Mouse (Mus musculus): ENCODE data around the gene Hcrtr2. TPM values are rescaled to one million over a fixed set of nuclear protein-coding genes. Genes with fewer than 3 reads are reported as not detected.

The Hcrtr2 gene
- not detected in 2 replicates for polyA plus RNA-seq (2012; rRNA removed; ENCODE audit: low replicate concordance)

GRCm38 (mm10) chr9:76323756-76324155, at the start of gene Hcrtr2:
Gene Hcrtr2 (minus strand): TSS chr9:76323856.

DNA sequence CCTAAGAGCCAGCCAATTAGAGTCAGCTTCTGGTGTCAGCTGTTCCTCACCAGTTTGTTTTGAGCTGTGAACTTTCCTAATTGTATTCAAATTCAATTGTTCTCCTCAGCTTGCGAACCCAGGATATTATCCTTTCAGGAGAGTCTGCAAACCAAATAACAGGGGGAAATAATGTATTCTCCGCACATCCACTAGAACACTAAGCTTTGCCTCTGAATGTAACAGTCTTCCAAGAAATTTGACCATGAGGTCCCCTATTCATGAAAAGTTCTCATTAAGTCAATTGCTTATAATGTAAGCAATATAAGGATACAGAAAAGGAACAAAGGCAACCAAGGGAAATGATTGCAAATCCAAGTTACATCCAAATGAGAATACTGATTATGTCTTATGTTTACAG, 110.1 kb downstream of the Hcrtr2 start, which contains the start of gene Gfral:
Gene Gfral, minus strand, starts transcription at position 101 of the 400 bp plus-strand sequence.

Other genes starting within 250 kb of the Hcrtr2 start
- gene Gfral, start 110.2 kb downstream of the Hcrtr2 start, polyA plus RNA-seq (2012; rRNA removed; ENCODE audit: low replicate concordance): not detected in 2 replicates
- gene Fam83b, start 243.3 kb upstream of the Hcrtr2 start, polyA plus RNA-seq (2012; rRNA removed; ENCODE audit: low replicate concordance): 0.10 TPM in 1 of 2 replicates, not detected in the other

All from subcutaneous adipose tissue, adult 2 months (tissue).